Comparison of ENCODE assay signal across 24 mouse cellular contexts in the genomic region with DNA sequence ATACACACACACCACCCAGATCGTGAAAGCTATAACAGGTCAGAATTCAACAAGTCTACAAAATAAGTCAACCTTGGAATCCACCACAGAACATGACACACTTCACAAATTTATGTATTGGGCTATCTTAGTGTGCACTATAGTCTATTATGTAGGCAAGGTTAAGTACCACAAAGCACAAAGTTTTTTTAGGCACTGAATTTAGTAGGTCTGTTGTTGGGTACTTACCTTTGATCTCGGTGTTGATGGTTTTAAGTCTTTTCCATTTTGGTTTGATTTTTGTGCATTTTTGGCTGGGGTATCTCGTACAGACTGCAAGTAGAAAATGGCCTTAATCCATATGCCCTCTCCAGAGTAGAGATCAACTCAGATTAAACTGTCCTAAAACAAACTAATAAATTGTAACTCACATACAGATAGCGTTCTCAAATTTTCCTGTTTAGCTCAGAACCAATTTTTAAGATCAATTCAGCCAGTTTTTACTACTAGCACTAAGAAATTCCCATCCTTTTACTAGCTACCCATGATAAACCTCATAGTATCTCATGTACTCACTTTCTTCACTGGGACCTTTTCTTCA. TPM values are rescaled to one million over a fixed set of nuclear protein-coding genes. Genes with fewer than 3 reads are reported as not detected.
"Had no signal": no experiment of that assay in that cellular context is flagged by ENCODE, and none has a peak within 500 bp of the region (broad histone marks: within the 10 kb centered on the region; RNA-seq: fewer than 3 reads in every experiment).

No protein-coding gene starts in this region.

- H3K9ac ChIP-seq: lung, embryonic 14.5 days; midbrain, embryonic 13.5 days; neural tube, embryonic 13.5 days; neural tube, embryonic 15.5 days; stomach, embryonic 15.5 days had no signal

- ATAC-seq: midbrain, embryonic 13.5 days; midbrain, embryonic 16.5 days had no signal

- H3K4me2 ChIP-seq: lung, embryonic 14.5 days; midbrain, embryonic 11.5 days; midbrain, embryonic 13.5 days; neural tube, embryonic 13.5 days; neural tube, embryonic 15.5 days; stomach, embryonic 15.5 days had no signal

- H3K27me3 ChIP-seq: midbrain, embryonic 13.5 days; neural tube, embryonic 13.5 days; neural tube, embryonic 15.5 days; stomach, embryonic 15.5 days had no signal

- H3K4me1 ChIP-seq: stomach, embryonic 15.5 days had no signal

- H3K9me3 ChIP-seq: midbrain, embryonic 13.5 days; neural tube, embryonic 13.5 days; neural tube, embryonic 15.5 days; stomach, embryonic 15.5 days had no signal

- H3K27ac ChIP-seq: midbrain, embryonic 13.5 days; neural tube, embryonic 13.5 days; neural tube, embryonic 15.5 days; stomach, embryonic 15.5 days; stomach, postnatal 0 days had no signal

- DNase-seq: lung, adult 18-20 months; lung, embryonic 14.5 days; lung, postnatal 10 days; lung, postnatal 4 days; retina, postnatal 1 day; right cerebral cortex, adult 18-20 months; right cerebral cortex, postnatal 25 days; thymus, adult 2 months; thymus, postnatal 25 days; thymus, postnatal 4 days had no signal

- H3K4me3 ChIP-seq: midbrain, embryonic 13.5 days; myocyte; neural tube, embryonic 13.5 days; neural tube, embryonic 15.5 days; stomach, embryonic 15.5 days had no signal

RNA-seq across cellular contexts. Expression of gene Fgf18, which starts 9.3 kb away (rescaled TPM):
- total RNA-seq: megakaryocyte, adult 5-6 weeks; megakaryocyte-erythroid progenitor cell, adult 5-6 weeks had no signal

RNA-seq across cellular contexts. Expression of gene Tlx3, which starts 46.9 kb away (rescaled TPM):
- total RNA-seq: megakaryocyte, adult 5-6 weeks; megakaryocyte-erythroid progenitor cell, adult 5-6 weeks had no signal
- polyA plus RNA-seq: lung, embryonic 14.5 days; lung, embryonic 16.5 days; myocyte; spleen, adult 2 months; stomach, postnatal 0 days; testis, adult 2 months; urinary bladder, adult 2 months had no signal
